ENCODE assay signal across 8 mouse cellular contexts in genomic region chr8:110859651-110860501, GRCm38 (mm10). TPM values are rescaled to one million over a fixed set of nuclear protein-coding genes. Genes with fewer than 3 reads are reported as not detected.
DNase-seq lines count a peak whose midpoint lies in the region; TF ChIP-seq lines count a peak whose summit lies in the region.

No protein-coding gene starts in this region.

- TF ChIP-seq POLR2A in lung, adult 2 months (IDR thresholded peaks at IDR 0.05; ENCODE audit: borderline replicate concordance, extremely low read depth, low read depth, low read length) = no peak
- TF ChIP-seq POLR2A in myocyte (IDR thresholded peaks at IDR 0.05; ENCODE audit: insufficient read length, low read depth) = no peak

- H3K4me2 ChIP-seq in myocyte (ENCODE audit: low read depth) = peak overlapping the region; percentile 18

- H3K4me1 ChIP-seq in lung, adult 2 months (ENCODE audit: control insufficient read depth, insufficient read depth, low read length) = no peaks in the 10 kb centered on the region

- no peak overlapping the region for H3ac ChIP-seq in myocyte (ENCODE audit: control insufficient read depth, insufficient read length)

- peak; percentile 28 for DNase-seq in cerebellum, adult 11-12 months
- no peak for DNase-seq in cerebellum, adult 9-11 months
- DNase-seq in lung, adult 2 months = no peak
- DNase-seq in lung, postnatal 10 days = no peak
- DNase-seq in c-Kit-positive CD71-positive TER-119-negative erythroid progenitor cells, embryonic 14.5 days (ENCODE audit: low read depth) = peak; percentile 43
- no peak for DNase-seq in yolk sac, embryonic 10.5 days (ENCODE audit: low spot score)
- no peak for DNase-seq in layer of hippocampus, adult 8-10 months (ENCODE audit: low spot score in 2 of 2)

- H3K79me2 ChIP-seq in myocyte (ENCODE audit: control insufficient read depth, insufficient read depth) = no peaks in the 10 kb centered on the region

- peaks cover 55% of the 10 kb centered on the region for H3K36me3 ChIP-seq in myocyte (ENCODE audit: control insufficient read depth, insufficient read depth)

- TF ChIP-seq CTCF in lung, adult 2 months (IDR thresholded peaks at IDR 0.05; ENCODE audit: insufficient read depth, low read length) = peak; percentile 45

- H3K27me3 ChIP-seq in myocyte (ENCODE audit: control insufficient read depth, insufficient read depth, insufficient read length) = no peaks in the 10 kb centered on the region

- 69% methylated on average over 7 of the region's 7 CpGs for WGBS in lung, adult 2 months

- H3K4me3 ChIP-seq in lung, adult 2 months (replicated peaks; ENCODE audit: extremely low read depth, low read depth, low read length) = no peak overlapping the region
- no peak overlapping the region for H3K4me3 ChIP-seq in myocyte

TF ChIP-seq in myocyte, 11 proteins besides CTCF, POLR2A, EP300 and RAD21:
- no peak for TF ChIP-seq MYOG (IDR thresholded peaks at IDR 0.05; ENCODE audit: control insufficient read depth in 1 of 3, insufficient read depth in 1 of 3, insufficient read length in 2 of 3, low read depth in 2 of 3)
- TF ChIP-seq MYOD1 (IDR thresholded peaks at IDR 0.05; ENCODE audit: control insufficient read depth in 1 of 3, insufficient read length in 2 of 3, low read depth in 2 of 3) = no peak
- no peak for TF ChIP-seq TCF3 (IDR thresholded peaks at IDR 0.05; ENCODE audit: insufficient read length, low read depth)
- TF ChIP-seq E2F4 (IDR thresholded peaks at IDR 0.05; ENCODE audit: insufficient read depth) = no peak
TF ChIP-seq in myocyte: peak in this region for 0.

RNA-seq across cellular contexts. Expression of gene Sf3b3, which starts 13.3 kb away (rescaled TPM):
- polyA plus RNA-seq in lung, adult 2 months (2012; rRNA removed) = 22.3 and 33.3 TPM in 2 replicates
- polyA plus RNA-seq in myocyte (2012; fragmentation: generic; extraction: Trizol) = 47.7 TPM
- total RNA-seq in layer of hippocampus, adult 8-10 months (2022) = 10 to 100 TPM; 64.5 to 78.9 (median 76.6) TPM

RNA-seq across cellular contexts. Expression of gene Cog4, which starts 13.5 kb away (rescaled TPM):
- 19.2 and 26.8 TPM in 2 replicates for polyA plus RNA-seq in lung, adult 2 months (2012; rRNA removed)
- polyA plus RNA-seq in myocyte (2012; fragmentation: generic; extraction: Trizol) = 71.6 TPM
- total RNA-seq in layer of hippocampus, adult 8-10 months (2022) = 10 to 100 TPM; 50.8 to 64.2 (median 62.8) TPM

RNA-seq across cellular contexts. Expression of gene Fuk, which starts 42.4 kb away (rescaled TPM):
- polyA plus RNA-seq in lung, adult 2 months (2012; rRNA removed) = 15.8 and 17.9 TPM in 2 replicates
- 7.2 TPM for polyA plus RNA-seq in myocyte (2012; fragmentation: generic; extraction: Trizol)
- total RNA-seq in layer of hippocampus, adult 8-10 months (2022) = 10 to 100 TPM; 20.7 to 26.7 (median 24.4) TPM

RNA-seq across cellular contexts. Expression of gene Il34, which starts 54.2 kb away (rescaled TPM):
- 35.4 and 40.4 TPM in 2 replicates for polyA plus RNA-seq in lung, adult 2 months (2012; rRNA removed)
- 13.4 TPM for polyA plus RNA-seq in myocyte (2012; fragmentation: generic; extraction: Trizol)
- 10 to 100 TPM; 57.8 to 86.8 (median 69.6) TPM for total RNA-seq in layer of hippocampus, adult 8-10 months (2022)

RNA-seq across cellular contexts. Expression of gene St3gal2, which starts 59.8 kb away (rescaled TPM):
- 41.0 and 48.5 TPM in 2 replicates for polyA plus RNA-seq in lung, adult 2 months (2012; rRNA removed)
- polyA plus RNA-seq in myocyte (2012; fragmentation: generic; extraction: Trizol) = 39.7 TPM
- total RNA-seq in layer of hippocampus, adult 8-10 months (2022) = 100 to 1,000 TPM in 1 of 4 experiments, 10 to 100 TPM in 3; 89.2 to 101 (median 95.3) TPM

Comparison
In these comparisons a context has a peak if more than half of its experiments do, and no peak if none do; other contexts are left out.
1. DNase-seq: peak in cerebellum, adult 11-12 months (single experiment) and c-Kit-positive CD71-positive TER-119-negative erythroid progenitor cells, embryonic 14.5 days (single experiment); none in cerebellum, adult 9-11 months (single experiment), lung, adult 2 months (single experiment), lung, postnatal 10 days (single experiment), yolk sac, embryonic 10.5 days (single experiment) and layer of hippocampus, adult 8-10 months (0 of 2).